Mouse (Mus musculus) adrenal gland, adult 8-10 months (tissue): ENCODE data around the gene Mettl27. TPM values are rescaled to one million over a fixed set of nuclear protein-coding genes. Genes with fewer than 3 reads are reported as not detected.
A peak's percentile ranks its signal among the peaks of the same experiment; 100 is the strongest.
"Not testable (repeated sequence)": the region's sequence is repeated elsewhere in the genome, so short reads cannot be mapped to it uniquely, and the experiment has no call there.

ENCODE experiments used
- DNase-seq: peaks from one replicate; pipeline ENCODE4 v3.0.0; 2022
- total RNA-seq, 4 experiments: library from RNA; stranded (reverse); gene quantifications; 2 replicates each; pipeline ENCODE4 v1.2.4; 2022

Gene Mettl27
- total RNA-seq, 4 experiments from 2014 or later: 22.1 to 55.7 (median 44.6) TPM

DNA sequence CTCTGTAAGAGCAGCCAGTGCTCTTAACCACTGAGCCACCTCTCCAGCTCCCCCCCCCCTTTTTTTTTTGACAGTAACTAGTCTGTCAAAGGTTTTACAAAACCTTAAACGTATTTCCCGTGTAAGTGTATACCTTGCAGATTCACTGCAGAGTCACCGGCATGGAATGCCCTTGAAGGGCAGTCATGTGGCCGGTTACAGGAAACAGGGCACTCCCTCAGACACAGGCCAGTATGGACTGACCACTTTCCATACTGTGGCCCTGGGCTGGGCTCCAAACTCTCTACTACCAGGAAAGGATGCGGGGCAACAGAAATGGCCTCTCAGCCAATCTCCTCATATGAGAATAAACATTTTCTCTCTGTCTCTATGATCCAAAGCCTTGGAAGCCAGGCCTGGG, 23.3 kb downstream of the Mettl27 start:
- DNase-seq: no peak

DNA sequence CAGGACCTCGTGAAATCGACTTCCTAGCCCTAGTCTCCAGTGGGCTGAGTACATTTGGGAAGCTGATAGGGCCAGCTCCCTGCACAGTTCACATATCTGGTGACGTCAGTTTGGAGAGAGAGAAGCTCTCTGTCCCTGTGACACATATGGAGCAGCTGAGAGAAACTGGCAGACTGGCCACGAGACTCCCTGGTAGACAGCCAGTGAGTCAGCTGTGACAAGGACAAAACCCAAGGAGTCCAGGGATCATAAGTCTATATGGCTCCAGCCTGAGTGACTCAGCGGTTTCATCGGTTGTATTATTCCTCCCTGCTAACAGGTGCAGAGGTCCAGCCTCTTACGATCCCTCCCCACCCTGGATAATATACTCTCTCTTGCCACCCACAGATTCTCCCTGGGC, 26.9 kb downstream of the Mettl27 start:
- DNase-seq: peak; percentile 87

- DNase-seq: no peak
These were observed 28.3 kb downstream of the Mettl27 start for GRCm38 (mm10) chr5:134960430-134960829.

DNA sequence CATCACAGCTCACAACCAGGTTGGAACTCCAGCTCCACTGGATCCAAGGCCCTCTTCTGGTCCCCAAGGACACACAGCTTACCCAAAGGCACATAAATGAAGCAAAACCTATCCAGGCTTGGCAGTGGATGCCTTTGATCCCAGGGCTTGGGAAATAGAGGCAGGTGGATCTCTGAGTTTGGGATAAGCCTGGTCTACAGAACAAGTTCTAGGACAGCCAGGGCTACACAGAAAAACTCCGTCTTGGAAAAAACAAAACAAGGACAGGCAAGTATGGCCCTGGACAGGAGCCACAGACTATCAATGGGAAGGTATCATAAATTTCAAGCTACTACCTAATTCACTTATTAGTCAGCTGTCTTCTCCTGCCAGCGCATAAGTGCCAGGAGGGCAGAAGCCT, 29.4 kb downstream of the Mettl27 start:
- DNase-seq: no peak

- DNase-seq: no peak
These were observed 31.4 kb downstream of the Mettl27 start for GRCm38 (mm10) chr5:134963546-134963945.

DNA sequence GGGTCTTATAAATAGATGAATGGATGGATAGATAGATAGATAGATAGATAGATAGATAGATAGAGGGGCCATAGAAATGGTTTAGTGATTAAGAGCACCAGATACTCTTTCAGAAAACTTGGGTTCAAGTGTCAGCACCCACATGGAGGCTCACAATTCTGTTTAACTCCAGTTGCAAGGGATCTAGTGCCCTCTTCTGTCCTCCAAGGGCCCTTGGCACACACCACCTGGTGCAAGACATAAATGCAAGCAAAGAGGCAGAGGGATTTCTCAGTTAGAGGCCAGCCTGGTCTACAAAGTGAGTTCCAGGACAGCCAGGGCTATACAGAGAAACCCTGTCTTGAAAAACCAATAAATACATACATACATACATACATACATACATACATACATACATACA, 32.5 kb downstream of the Mettl27 start:
- DNase-seq: not testable (repeated sequence)

DNA sequence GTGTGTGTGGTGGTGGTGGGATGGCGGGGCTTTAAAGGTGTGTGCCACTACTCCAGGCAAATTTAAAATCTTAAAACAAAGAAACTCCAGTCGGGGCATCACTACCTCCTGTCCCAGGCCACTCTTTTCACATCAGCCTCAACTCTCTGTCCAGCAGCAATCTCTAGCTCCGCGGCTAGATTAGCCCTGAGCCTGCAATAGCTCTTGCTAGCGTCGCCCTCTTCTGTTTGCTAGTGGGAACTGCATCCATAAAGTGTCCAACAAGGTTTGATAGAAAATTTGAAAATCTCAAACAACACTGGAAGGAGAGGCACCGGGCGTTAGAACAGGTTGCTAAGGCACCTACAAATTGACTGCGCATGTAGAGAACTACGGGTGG, 33.3 kb downstream of the Mettl27 start:
- DNase-seq: peak; percentile 52

- peak; percentile 38 for DNase-seq
These were observed 34.0 kb downstream of the Mettl27 start for GRCm38 (mm10) chr5:134965852-134966821.

GRCm38 (mm10) chr5:134967164-134967944, 35.2 kb downstream of the Mettl27 start:
- DNase-seq: no peak

DNA sequence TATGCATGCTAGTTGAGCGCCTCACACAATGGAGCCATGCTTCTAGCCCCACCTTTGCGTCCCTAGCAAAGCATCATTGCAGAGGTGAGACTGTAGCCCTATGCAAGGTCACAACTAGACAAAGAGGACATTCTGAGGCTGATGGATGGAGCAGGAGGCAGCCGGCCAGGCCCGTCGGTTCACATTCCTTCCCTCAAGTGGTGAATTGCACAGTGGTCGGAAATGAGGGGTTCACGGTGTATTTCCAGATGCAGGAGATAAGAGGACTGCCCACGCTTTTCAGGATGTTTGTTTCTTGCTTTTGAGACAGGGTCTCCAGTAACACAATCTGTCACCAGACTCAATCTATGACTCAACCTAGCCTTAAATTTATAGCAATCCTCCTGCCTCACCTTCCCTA, 38.5 kb downstream of the Mettl27 start:
- no peak for DNase-seq

DNA sequence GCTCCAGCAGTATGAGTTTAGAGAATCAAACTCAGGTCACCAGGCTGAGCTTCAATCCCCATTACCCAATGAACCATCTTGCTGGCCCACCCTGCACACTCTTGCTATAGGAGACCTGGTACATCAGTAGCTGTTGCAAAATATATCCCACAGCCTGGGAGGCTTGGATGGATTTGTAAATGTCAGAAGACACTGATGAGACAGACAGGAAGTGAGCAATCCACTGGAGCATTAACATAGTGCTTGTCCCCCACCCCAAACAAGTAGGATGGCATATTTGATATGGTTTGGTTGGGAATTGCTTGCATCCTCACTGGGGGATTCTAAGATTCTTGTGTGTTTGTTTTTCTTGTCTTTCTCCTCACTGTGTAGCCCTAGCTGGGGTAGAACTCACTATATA, 40.9 kb downstream of the Mettl27 start:
- DNase-seq: no peak

DNA sequence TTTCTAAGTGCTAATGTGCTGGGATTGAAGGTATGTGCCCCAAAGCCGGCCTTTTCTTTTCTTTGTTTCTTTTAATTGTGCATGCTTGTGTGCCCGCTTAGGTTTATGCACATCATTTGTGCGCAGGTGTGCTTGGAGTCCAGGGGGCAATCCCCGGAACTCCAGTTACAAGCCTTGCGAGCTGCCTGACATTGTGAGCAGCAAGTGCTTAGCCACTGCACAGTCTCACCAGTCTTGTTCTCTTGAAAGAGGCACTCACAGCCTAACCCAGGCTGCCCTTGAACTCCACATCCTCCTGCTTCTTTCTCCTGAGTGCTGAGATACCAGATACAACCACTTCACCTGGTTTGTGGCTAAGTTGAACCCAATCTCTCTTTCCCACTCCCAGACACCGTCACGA, 41.4 kb downstream of the Mettl27 start:
- DNase-seq: no peak

- DNase-seq: no peak
These were observed 42.1 kb downstream of the Mettl27 start for GRCm38 (mm10) chr5:134974294-134974693.

- DNase-seq: no peak
These were observed 42.8 kb downstream of the Mettl27 start for GRCm38 (mm10) chr5:134974921-134975320.

DNA sequence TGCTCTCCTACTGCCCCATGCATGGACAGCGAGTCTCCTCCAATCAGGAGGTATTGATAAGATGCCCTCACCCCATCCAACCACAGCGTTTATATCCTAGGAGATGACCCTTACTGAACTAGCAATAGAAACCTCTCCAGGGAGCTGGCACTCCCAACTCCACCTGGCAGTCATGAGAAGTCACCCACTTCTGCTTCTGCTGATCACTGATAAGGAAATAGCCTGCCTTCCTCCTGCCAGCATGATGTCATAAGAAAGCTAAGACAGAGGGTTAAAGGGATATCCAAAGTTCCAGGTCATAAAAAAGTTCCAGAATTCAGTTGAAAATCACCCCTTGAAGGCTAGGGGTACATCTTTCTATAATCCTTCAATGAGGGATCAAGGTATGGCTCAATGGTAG, 44.0 kb downstream of the Mettl27 start:
- DNase-seq: no peak

GRCm38 (mm10) chr5:134976577-134977250, 44.5 kb downstream of the Mettl27 start:
- DNase-seq: no peak

GRCm38 (mm10) chr5:134977837-134978236, 45.7 kb downstream of the Mettl27 start:
- no peak for DNase-seq

GRCm38 (mm10) chr5:134981149-134981548, 49.0 kb downstream of the Mettl27 start:
- no peak for DNase-seq

DNA sequence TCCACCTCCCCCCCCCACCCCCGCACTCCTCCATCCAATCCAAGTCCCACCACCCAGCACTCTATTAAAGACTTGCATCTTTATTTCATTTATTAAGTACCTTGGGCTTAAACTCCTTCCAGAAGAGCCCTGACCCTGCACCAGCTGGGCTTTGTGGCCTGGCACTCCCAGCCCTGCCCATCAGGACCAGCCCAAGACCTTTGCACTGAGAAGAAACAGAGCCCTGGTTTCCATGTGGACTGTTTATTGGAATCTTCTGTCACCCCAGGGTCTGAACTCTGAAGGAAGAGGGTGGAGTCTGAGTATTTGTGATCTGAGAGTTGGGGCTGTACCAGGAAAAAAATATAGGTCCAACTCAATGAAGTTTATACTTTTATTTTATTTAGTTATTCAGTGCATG, 50.9 kb downstream of the Mettl27 start:
- DNase-seq: no peak

GRCm38 (mm10) chr5:134983771-134984170, 51.6 kb downstream of the Mettl27 start:
- no peak for DNase-seq

DNA sequence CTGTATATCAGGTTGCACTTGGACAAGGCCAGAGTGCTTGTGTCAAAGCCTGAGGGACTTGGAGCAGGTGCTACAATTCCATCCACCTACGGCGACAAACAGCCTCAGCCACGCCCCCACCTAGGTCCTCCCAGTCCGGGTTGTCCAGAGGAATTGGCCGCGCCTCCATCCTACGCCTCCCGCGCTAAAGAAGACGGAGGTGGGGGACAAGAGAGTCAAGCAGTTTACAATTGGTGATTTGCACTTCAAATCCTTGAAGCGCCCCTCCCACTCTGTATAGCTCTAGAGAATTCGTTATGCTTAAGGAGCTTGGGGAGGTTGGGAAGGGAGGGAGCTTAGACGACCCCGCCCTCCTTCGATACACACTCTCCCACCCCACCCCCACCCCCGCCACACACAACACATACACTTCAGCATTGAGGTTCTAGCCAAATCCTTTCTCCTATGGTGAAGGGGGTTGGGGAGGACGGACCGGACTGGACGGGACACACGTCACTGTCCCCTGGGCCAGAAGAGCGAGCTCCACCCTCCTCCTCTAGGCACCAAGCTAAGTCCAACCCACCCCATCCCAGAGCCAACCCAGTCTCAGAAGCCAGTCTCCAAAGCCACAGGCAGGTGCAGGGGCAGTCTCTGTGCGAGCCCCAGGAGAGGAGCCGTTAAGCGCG, 53.6 kb downstream of the Mettl27 start, which contains the start of gene Cldn3:
Gene Cldn3 (plus strand): TSS at position 582 of the 665 bp plus-strand sequence.
- no peak for DNase-seq
